Mouse (Mus musculus): ENCODE data around the gene Mecr. TPM values are rescaled to one million over a fixed set of nuclear protein-coding genes. Genes with fewer than 3 reads are reported as not detected.

The Mecr gene
- polyA plus RNA-seq, 1 experiment, result 47.2 TPM

DNA sequence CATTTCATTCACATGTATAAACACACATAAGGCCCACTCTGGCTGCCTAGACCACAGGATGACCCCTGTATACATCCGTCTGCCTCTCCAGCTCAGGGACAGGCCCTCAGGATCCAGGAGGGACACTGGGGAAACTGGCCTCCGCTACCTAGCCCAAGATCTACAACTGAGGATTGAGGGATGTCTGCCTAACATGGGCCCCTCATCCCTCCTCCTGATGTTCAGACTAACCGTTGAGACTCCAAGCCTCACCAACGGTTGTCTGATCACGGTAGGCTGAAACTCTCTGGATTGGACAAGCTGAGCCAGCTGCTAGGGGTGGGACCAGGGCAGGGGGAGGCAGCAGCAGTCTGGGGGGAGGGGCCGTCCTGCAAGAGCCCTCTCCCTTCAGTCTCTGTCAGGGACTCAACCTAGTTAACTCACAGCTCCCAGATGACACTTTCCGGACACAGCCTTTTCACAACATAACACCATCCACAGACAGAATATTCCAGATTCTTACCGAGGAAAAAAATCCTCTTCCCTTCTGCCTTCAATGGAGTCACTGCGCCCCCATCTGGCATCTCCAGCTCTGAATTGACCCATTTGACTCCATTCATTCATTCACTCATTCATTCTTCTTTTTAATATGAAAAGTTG lies 9.2 kb upstream of the Mecr start:
- no peak for DNase-seq (ENCODE audit: low read depth, low spot score)
- WGBS, result 49% methylated on average over 9 of the region's 9 CpGs

DNA sequence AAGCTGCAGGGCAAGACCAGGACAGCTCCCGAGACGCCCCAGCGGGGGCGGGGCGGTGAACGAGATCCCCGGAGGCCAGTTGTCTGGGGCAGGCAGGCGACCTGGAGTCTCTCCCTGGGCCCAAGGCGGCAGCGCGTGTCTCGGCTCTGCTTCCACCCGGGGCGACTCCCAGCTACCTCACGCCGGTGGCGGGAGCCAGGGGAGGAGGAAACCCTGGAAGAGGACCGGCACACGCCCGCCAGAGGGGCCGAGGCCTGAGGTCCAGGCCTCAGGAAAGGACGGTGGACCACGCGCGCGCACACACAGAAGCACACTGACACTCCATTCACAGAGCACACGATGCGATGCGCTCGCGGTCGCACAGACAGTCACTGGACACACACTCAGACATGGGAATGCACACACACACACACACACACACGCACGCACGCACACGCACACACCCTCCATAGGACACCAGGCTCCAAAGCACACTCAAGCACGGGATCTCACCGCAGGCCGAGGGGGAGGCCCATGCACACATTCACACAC lies 6.9 kb upstream of the Mecr start:
- WGBS, result 3% methylated on average over 39 of the region's 39 CpGs
- no peak for DNase-seq (ENCODE audit: low read depth, low spot score)

DNA sequence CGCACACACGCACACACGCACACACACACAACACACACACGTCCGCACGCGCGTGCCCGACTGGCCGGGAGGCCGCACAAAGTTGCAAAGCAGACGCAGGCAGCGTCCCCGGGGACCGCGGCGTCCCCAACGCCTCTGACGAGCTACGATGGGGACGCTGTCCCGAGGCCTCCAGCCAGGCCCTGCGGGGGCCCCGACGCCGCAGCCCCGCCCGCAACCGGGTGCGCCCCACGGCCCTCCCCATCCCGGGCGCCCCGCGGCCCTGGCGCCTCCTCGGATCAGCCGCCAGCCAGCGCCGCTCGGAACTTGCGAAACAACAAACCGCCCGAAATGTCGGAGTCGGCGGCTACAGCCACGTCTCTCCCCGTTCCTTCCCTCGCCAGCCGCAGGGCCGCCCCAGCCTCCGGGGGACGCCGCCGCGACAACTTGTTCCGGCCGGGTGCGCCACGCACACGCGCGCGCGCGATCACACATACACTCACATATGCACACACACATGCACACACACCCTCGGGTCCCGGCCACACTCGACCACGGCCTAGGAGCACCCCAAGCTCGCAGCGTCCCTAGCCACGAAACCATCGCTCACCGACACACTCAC lies 6.3 kb upstream of the Mecr start:
- WGBS, result under 1% methylated on average over 75 of the region's 76 CpGs
- DNase-seq (ENCODE audit: low read depth, low spot score), result no peak

DNA sequence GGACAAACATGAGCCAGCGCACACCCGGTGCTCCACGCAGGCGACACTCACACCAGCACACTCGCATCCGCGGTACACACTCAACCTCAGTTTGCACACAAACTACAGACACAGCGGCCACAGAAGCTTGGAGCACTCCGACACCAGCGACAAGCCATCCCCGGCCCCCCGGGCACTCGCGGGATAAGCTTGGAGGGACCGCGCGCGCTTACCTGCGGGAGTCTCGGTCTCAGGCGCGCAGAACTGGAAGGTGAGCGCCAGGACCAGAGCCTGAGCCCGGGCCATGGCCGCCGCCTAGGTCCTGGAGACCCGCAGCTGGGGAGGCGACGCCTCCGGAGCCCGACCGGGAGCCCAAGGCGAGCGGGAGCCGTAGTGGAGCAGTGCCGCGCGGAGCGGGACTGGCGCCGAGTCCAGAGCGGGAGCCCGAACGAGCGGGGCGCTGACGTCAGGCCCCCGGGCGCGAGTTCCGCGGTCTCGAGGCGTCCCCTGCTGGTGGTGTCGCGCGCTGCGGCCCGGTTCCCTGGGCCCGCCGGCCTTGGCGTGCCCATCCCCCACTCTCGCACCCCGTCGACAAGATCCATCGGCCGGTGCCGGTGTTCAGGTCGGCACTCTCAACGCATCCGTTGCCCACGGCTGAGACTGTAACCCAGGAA lies 5.3 kb upstream of the Mecr start, which contains the start of gene Ptpru:
Ptpru (minus strand) TSS at position 417 of the 653 bp plus-strand sequence.
- WGBS, result under 1% methylated on average over 72 of the region's 72 CpGs

DNA sequence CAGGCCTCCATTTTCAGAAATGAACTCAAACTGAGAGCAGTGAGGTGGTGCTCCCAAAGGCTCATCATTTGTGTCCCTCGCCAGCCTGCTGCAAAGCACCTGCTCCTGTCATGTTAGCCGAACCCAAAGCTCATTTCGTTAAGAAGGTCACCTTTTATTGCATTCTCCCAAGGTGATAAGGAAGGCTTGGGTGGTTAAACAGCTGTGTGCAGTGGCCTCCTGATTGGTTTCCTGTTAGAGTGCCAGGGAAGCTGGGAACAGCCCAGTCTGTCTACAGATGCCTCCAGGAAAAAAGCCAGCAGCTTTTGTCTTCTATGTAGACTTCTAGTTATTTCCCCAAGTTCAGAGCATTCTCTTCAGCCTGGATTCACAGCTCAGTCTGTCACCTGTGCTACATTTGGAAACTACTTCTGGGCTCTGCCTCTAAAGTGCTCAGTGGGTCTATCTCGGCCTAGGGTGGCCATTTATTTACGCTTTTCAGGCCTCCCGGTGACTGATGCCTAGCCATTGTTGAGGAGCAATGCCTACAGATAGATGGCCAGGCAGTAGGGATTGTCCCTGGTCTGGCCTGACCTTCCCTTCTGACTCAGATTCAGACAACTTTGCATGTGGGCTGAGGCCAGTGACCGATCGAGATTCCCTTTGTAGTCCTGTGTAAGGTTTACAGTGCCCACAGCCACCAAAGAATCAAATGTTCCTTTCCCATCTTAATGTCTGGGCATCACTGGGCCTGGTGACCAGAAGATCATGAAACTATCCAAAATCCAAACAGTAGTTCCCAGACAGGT lies 2.9 kb downstream of the Mecr start:
- DNase-seq (ENCODE audit: low read depth, low spot score), result peak; percentile 80

More for the DNA sequence above, 5.3 kb upstream of the Mecr start, which contains the start of gene Ptpru:
- DNase-seq (ENCODE audit: low read depth, low spot score), result no peak

DNA sequence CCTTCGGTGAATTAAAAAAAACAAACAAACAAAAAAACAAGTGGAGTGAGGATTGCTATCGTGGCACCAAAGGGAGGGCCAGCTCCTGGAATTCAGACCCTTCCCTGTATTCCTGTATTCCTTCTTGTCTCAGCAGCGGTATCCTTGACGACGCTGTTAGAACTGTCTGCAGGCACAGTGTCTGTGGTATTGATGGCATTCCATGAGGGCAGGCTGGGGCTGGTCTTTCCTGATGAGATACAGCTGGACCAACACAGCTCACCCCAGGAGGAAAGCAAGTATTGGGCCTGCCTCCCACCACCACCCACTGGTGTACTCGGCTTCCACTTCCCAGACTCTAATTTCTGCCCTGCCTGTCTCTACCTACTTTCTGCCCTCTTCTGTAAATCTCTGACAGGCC lies 4.8 kb downstream of the Mecr start:
- DNase-seq (ENCODE audit: low read depth, low spot score), result no peak
- 86% methylated on average over 6 of the region's 6 CpGs for WGBS

More for the DNA sequence above, 2.9 kb downstream of the Mecr start:
- 40% methylated on average over 8 of the region's 8 CpGs for WGBS

DNA sequence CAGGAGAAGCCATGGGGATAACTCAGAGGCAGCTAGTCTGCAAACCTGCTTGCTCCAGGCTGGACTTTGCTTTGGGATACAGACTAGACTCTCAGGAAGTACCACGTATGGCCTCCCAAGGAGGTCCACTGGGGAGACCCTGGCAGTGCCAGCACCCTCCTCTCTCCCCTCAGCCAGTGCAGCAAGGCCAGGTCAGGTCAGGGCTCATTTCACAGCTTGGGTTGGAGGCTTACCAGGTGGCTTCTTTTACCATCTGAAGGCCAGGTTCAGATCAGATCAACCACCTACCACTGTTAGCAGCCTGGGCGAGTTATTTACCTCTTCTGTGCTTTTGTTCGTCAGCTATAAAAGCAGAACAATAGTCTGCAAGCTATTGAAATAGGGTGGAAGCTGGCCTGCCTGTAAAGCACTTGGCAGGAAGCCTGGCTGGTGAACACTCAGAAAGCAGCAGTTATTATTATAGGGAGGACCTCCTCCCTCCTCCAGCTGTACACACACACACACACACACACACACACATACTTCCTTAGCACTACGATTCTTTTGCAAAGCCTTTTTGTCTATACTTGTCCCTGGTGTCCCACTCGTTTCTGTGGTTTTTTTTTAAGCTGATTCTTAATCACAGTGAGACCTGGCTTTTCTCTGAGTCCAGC lies 6.8 kb downstream of the Mecr start:
- 8% methylated on average over 5 of the region's 5 CpGs for WGBS
- no peak for DNase-seq (ENCODE audit: low read depth, low spot score)

DNA sequence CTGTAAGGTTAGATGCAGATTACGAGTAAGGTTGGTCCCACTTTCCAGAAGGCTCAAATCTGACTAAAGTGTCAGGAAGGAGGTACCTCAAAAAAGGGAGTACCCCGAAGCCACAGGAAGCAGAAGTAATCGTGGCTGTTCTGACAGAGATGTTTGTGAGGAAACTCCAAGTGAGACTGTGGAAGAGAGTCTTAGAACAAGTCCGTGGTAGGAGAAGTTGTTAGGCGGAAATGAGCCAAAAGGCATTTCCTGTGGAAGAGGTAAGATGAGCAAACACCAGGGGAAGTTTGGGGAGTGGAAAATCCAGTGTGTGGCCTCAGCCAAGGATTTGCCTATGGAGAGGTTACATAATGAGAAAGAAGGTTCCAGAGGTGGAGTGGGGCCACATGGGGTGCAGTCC lies 11.7 kb downstream of the Mecr start:
- WGBS, result 80% methylated on average over 5 of the region's 5 CpGs
- DNase-seq (ENCODE audit: low read depth, low spot score), result no peak

DNA sequence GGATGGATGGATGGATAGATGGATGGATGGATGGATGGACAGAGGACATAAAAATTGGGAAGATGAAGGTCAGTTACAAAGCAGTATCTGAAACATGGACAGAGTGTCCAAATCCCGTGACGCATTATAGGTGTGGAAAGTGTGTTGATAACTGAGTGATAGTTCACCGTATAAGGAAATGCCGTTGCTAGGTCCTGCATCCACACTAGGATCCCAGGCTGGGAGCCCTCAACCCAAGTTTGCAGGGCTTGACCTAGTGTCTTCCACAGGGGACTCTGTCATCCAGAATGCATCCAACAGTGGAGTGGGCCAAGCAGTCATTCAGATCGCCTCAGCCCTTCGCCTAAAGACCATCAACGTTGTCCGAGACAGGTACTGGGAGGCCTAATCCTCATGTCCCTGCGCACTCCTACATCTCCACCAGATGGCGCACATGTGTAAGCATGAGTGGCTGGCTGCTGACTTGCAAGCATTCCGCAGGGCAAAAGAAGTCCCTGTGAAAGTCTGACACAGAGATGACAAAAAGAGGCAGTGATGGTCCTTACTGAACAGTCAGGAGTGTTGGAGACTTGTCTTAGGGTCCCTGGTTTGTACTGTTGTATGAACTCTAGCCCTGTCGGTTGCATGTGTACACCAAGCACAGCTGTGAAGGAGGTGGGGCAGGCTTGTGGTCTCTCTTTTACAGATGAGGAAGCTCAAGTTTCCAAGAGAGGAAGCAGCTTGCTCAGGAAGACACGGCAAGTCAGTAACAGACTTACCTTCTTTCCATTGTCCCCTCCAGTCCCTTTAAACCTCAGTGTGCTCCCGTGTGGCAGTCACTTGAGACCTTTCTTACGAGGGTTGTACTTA lies 17.4 kb downstream of the Mecr start:
- 44% methylated on average over 15 of the region's 15 CpGs for WGBS

DNA sequence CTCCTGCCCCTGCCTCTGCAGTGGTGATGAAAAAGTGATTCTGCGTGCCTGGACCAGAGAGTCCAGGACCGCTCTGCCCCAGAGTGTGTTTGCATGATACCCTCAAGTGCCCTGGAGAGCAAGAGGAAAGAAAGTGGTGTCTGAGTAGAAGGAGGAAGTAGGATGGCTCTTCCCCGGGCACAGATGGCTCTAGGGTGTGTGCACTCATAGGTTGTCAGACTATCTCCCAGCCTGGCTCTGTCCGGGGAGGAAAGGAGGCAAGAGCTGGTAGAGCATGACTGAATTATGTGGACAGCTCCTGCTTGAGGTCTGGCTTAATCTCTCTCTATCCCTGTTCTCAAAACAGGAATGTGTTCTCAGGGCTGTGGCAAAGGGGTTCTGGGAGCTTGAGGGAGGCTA lies 18.1 kb downstream of the Mecr start:
- 73% methylated on average over 4 of the region's 4 CpGs for WGBS
- no peak for DNase-seq (ENCODE audit: low read depth, low spot score)

More for the DNA sequence above, 17.4 kb downstream of the Mecr start:
- DNase-seq (ENCODE audit: low read depth, low spot score), result no peak

DNA sequence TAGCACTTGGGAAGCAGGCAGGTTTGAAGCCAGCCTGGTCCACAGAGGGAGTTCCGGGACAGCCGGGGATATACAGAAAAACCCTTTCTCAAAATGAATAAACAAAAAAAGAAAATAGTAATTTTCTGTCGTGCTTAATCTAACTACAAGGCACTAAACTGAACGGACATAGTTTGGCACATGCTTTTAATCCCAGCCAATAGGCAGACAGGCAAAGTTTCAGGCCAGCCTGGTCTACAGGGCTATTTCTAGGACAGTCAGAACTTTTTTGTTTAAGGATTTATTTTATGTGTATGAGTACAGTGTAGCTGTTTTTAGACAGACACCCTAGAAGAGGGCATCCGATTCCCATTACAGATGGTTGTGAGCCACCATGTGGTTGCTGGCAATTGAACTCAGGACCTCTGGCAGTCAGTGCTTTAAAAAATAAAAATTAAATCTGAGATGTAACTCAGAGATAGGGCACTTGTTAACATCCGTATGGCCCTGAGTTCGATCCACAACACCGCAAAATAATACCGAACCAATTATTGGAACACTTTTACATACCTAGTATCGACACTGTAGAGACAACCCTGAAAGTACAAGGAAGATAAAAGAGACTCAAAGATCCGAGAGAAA lies 29.5 kb downstream of the Mecr start:
- 3% methylated on average over 11 of the region's 11 CpGs for WGBS
- DNase-seq (ENCODE audit: low read depth, low spot score), result no peak

DNA sequence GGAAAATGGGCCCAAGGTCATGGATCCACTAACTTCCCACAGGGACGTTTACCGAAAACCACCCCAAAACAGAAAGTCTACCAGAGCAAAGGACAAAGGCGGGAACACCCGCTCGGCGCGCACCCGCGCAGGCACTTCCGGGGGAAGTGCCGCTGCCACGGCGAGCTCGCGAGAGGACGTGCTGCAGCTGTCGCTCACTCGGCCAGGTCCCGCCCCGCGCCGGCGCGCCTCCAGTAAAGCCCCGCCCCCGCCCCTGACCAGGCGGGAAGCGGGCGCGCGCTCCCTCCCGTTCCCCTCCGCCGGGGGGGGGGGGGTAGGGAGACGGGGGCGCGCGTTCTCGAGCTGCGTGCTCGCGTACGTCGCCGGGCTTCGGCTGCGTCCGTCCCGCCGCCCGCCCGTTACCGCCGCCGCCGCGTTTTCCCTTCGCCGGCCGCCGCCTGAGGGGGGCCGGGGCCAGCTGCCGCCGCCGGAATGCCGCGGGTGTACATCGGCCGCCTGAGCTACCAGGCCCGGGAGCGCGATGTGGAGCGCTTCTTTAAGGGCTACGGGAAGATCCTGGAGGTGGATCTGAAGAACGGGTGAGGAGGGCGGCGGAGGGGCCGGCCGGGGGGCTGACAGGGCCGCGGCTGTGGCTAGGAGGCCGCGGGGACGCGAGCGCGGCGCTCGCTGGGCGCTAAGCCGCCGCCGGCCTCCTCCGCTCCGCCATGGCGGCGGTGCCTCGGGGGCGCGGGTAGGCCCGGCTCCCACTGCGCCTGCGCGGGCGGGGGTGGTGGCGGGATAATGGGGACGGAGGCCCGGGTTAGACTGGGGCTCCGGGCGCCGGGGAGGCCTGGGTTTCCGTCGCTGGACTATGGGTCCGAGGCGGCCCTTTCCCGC lies 30.3 kb downstream of the Mecr start, which contains the start of gene Srsf4:
Srsf4 (plus strand) TSS at position 325 of the 876 bp plus-strand sequence.
- DNase-seq (ENCODE audit: low read depth, low spot score), result peak; percentile 71
- WGBS, result 1% methylated on average over 113 of the region's 116 CpGs

DNA sequence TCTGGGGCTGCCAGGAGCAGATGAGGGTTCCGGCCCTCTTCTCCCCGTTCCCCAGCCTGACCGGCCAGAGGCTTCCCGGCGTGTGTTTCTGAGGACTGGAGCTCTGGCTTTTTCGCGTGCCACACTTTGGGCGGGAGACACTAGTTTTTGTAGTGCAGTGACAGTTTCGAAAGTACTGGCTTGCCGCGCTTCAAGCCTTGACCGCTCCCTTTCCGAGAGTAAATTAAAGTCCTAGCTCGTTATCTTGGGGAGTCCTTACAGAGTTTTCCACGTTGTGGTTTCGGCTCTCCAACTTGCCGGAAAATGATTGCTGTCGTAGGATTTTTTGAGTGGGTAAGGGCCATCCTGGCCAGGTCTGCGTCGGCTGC lies 30.9 kb downstream of the Mecr start:
- 1% methylated on average over 20 of the region's 20 CpGs for WGBS
- DNase-seq (ENCODE audit: low read depth, low spot score), result no peak

DNA sequence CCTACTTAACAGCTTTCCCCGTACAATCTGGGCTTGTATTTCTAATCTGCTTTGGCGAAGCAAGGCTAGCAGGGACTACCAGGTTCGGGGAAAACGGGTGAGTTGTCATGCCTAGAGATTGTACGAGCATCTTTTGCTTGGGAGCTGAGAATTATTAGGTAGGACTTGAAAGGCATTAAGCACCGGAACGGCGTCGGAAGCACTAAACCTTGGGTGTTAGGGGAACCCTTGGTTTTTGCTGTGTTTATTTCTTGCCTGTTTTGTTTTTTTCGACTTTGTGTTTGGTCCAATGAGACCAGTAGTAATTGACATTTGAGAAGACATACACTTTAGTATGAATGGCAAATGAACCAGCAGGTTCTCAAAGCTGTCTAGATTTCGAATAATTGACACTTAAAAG lies 31.3 kb downstream of the Mecr start:
- WGBS, result under 1% methylated on average over 11 of the region's 11 CpGs
- no peak for DNase-seq (ENCODE audit: low read depth, low spot score)

DNA sequence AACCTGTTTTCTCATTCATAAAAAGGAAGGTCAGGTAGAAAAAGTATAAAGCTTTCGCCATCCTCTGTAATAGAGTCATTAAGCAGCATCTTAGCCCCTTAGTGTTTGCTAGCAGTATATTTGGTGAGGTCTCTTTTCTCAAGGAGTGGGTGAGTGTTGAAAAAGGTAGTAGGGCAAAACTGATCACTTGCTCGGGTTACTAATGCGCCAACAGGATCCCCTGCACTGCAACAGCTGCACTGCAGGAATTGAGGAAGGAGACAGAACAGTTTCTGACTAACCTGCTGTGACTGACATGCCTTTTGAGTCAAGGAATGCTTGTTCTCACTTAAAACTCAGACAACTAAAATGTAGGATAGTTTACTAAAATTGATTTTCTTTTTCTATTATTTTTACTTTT lies 32.0 kb downstream of the Mecr start:
- 18% methylated on average over 3 of the region's 3 CpGs for WGBS
- no peak for DNase-seq (ENCODE audit: low read depth, low spot score)

DNA sequence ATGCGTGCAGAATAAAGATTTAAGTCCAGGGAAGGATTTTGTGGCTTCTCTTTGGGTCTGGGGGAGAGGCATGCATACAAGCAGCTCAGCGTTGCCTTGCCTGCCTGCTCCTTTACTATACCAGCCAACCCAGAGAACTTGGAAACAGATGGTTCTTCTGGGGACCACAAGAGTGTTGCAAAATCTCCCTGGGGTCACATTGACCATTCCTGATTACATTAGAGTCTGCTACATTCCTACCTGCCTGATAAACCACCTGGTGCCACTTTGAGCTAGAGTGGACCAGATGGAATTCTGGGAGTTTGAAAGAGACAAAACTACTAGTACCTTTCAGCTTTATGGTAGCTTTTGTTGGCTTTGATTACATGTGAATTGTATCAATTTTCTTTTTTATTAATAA lies 33.6 kb downstream of the Mecr start:
- 58% methylated on average over 2 of the region's 2 CpGs for WGBS
- no peak for DNase-seq (ENCODE audit: low read depth, low spot score)

DNA sequence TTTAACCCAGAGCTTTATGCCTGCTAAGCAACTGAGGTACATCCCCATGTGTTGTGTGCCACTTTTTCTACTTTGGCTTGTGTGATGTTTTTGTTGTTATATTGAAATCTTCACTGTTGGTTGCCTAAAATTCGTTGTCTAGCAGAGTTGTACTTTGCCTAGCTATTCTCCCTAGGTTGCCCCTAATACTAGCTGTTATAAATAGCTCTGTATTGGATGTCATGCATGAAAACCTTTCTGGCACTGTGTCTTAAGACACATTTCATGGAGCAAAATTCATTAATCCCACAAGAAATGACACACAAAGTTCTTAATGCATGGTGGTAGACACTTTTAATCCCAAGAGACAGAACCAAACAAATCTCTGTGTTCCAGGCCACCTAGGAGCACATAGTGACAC lies 36.4 kb downstream of the Mecr start:
- no peak for DNase-seq (ENCODE audit: low read depth, low spot score)
- 35% methylated on average over 1 of the region's 1 CpGs for WGBS
